Mouse (Mus musculus) lung, postnatal 4 days (tissue): ENCODE results near the gene Dip2b.
A peak's percentile ranks its signal among the peaks of the same experiment; 100 is the strongest.

Experiments used
- DNase-seq, 2 experiments: peaks; one replicate each; pipeline ENCODE4 v3.0.0; 2021

Dip2b gene

GRCm38 (mm10) chr15:100089645-100090053 lies 51.2 kb downstream of the Dip2b start:
- peak; percentile 41 to 63 for DNase-seq

GRCm38 (mm10) chr15:100091818-100092217 lies 53.4 kb downstream of the Dip2b start:
- DNase-seq = no peak

- DNase-seq = no peak
These were observed 53.8 kb downstream of the Dip2b start for GRCm38 (mm10) chr15:100092258-100092657.

GRCm38 (mm10) chr15:100096587-100097428 lies 58.3 kb downstream of the Dip2b start:
- DNase-seq = no peak

- no peak for DNase-seq
These were observed 61.9 kb downstream of the Dip2b start for GRCm38 (mm10) chr15:100100336-100100735.

- no peak for DNase-seq
These were observed 62.7 kb downstream of the Dip2b start for GRCm38 (mm10) chr15:100101206-100101605.

GRCm38 (mm10) chr15:100104126-100104525 lies 65.7 kb downstream of the Dip2b start:
- DNase-seq = no peak

GRCm38 (mm10) chr15:100108071-100108782 lies 69.8 kb downstream of the Dip2b start:
- DNase-seq = peak in 1 of 2 experiments; percentile 20

GRCm38 (mm10) chr15:100109916-100110315 lies 71.5 kb downstream of the Dip2b start:
- DNase-seq = no peak

GRCm38 (mm10) chr15:100111891-100112290 lies 73.4 kb downstream of the Dip2b start:
- DNase-seq = no peak

GRCm38 (mm10) chr15:100112309-100112966 lies 74.0 kb downstream of the Dip2b start:
- no peak for DNase-seq

GRCm38 (mm10) chr15:100113343-100114275 lies 75.1 kb downstream of the Dip2b start:
- DNase-seq = no peak

- no peak for DNase-seq
These were observed 77.0 kb downstream of the Dip2b start for GRCm38 (mm10) chr15:100115416-100115815.

- DNase-seq = no peak
These were observed 77.9 kb downstream of the Dip2b start for GRCm38 (mm10) chr15:100116325-100116724.

- peak in 1 of 2 experiments; percentile 31 for DNase-seq
These were observed 80.8 kb downstream of the Dip2b start for GRCm38 (mm10) chr15:100119225-100119788.

GRCm38 (mm10) chr15:100121437-100121836 lies 83.0 kb downstream of the Dip2b start:
- no peak for DNase-seq

- DNase-seq = peak in 1 of 2 experiments; percentile 27
These were observed 85.4 kb downstream of the Dip2b start for GRCm38 (mm10) chr15:100123867-100124266.

GRCm38 (mm10) chr15:100125245-100125644 lies 86.8 kb downstream of the Dip2b start:
- DNase-seq = peak; percentile 54 to 67

GRCm38 (mm10) chr15:100126456-100127107 lies 88.1 kb downstream of the Dip2b start:
- peak; percentile 84 to 90 for DNase-seq

GRCm38 (mm10) chr15:100129151-100129790 lies 90.8 kb downstream of the Dip2b start:
- no peak for DNase-seq

GRCm38 (mm10) chr15:100139665-100140064 lies 101.2 kb downstream of the Dip2b start:
- no peak for DNase-seq
